Mouse (Mus musculus) cerebellum, adult 9-11 months (tissue): ENCODE data around the gene Lin37.

Experiments used
- DNase-seq: peaks from one replicate; pipeline ENCODE4 v3.0.0; 2022

Lin37 gene

DNA sequence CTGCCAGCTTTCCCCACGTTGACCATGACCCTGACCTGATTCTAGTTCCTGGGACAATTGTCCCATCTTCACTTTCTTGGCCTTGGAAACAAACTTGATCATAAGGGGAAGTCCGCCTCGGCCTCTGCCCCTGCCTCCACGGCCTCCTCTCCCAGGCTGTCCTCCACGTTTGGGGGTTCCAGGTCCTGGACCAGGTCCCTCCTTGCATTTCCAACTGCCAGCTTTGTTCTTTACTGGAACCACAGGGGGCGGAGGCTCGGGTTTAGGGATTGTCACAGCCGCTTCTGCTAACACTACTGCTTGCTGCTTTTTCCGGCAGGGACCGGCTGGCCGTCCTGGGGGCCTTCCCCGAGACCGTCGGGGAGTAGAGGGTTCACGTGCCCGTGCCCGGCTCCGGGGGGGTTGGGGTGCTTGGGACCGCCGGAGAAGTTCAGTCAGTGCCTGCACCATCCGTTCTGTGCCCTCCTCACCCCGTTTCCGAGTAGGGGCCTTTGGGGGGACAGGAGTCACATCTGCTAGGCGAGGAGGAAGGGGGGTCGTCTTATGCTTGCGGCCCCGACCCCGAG lies 26.9 kb upstream of the Lin37 start:
- peak; percentile 64 for DNase-seq

DNA sequence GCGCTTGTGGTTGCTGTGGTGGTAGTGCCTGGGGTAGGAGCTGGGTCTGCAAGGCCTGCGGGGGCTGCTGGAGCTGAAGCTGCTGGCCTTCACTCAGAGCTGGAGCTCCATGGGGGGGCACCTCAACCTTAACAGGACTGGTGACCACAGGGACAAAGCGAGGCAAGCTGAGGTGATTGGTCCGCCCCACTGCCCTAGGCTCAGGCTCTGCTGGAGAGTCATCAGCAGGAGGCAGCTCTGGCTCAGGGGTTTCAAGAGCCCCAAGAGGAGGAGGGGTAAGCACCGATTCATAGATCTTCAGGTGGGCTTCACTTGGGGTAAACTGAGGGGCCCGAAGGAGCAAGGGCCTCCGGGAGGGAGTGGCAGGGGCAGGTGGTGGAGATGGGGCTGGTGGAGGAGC lies 25.5 kb upstream of the Lin37 start:
- DNase-seq, result no peak

DNA sequence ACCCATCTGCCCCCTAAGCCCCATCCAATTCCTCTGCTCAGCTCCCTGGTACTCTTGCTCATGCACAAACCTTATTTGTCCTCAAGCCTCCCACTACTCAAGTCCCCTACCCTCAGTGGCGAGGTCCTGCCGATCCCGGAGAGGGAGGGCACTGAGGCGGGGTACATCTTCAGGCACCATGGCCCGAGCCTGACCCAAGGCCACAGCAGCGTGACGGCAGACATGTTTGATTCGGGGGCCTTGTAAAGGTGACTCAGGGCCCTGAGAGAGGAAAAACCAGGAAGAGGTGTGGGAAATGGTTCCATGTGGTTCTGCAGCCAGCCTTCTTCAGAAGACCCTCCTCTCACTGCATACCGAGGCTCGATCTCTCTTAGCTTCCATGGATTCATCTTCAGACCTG lies 24.7 kb upstream of the Lin37 start:
- no peak for DNase-seq

DNA sequence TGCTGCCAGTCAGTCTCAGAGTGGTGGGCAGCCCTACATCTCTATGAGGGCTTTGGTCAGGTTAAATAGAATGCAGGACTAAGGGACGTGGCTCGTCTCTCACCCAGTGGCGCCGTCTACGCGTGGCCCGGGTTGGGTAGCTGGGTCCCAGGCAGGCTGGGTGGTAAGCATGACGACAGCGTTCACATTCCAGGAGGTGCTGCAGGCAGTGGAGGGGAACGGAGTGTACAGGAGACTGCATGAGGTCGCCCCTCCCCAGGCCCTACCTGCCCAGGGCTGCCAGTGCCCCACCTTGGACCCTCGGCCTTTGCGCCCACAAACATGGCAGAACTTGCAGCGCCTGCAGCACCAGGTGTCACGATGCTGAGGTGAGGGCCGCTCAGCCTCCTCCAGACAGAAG lies 21.9 kb upstream of the Lin37 start:
- peak; percentile 37 for DNase-seq

- DNase-seq, result no peak
Measured at GRCm38 (mm10) chr7:30579950-30580349, 20.3 kb upstream of the Lin37 start.

- DNase-seq, result peak; percentile 88
Measured at GRCm38 (mm10) chr7:30572969-30573368, 13.3 kb upstream of the Lin37 start.

- no peak for DNase-seq
Measured at GRCm38 (mm10) chr7:30572389-30572788, 12.8 kb upstream of the Lin37 start.

GRCm38 (mm10) chr7:30567555-30567954 lies 7.9 kb upstream of the Lin37 start:
- DNase-seq, result no peak

- peak; percentile 44 for DNase-seq
Measured at GRCm38 (mm10) chr7:30566033-30566432, 6.4 kb upstream of the Lin37 start.

GRCm38 (mm10) chr7:30564970-30565571 lies 5.4 kb upstream of the Lin37 start, which contains the start of gene Igflr1:
Gene Igflr1 (plus strand): TSS chr7:30565427.
- DNase-seq, result peak; percentile 56

DNA sequence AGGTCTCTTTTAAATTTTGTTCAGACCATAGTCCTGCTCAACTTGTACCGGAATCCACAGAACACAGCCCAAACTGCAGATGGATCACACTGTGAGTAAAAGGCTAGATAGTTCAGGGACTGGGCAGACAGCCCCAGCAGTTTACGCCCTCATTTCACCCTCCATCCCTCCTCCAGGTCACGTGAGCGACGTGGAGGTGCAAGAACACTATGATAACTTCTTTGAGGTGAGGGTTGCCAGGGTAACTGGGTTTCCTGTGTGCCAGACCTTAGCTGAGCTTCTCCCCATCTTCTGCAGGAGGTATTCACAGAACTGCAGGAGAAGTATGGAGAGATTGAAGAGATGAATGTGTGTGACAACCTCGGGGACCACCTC lies 4.3 kb upstream of the Lin37 start:
- DNase-seq, result peak; percentile 72

DNA sequence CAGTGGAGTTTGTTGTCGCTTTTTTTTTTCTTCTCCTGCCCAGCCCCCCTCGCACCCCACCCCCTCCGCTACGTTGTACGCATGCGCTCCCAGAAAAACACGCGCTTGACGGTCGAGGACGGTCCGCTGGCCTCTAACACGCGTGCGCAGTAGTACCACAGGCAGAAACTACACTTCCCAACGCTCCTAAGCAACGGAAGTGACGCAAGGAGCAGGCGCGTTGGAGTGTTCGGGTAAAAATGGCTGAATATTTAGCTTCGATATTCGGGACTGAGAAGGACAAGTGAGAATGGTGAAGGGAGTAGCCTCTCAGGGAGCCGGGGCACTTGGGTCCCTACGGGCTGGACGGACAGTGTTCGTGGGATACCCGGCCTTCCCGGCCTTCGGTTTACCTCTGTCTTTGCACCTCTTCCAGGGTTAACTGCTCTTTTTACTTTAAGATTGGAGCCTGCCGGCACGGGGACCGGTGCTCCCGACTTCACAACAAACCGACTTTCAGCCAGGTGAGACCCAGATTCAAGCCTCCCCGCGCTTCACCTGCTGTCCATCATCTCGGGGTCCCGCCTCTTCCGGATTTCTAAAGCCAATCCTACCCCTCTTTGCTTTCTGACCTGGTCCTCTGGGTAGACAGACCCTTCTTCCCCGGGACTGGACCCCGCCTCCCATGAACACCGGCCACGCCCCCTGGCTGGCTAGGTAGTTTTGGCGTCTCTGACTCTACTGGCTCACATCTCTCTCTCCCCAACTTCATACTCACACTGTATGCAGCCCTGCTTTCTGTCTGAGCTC lies 3.7 kb upstream of the Lin37 start, which contains the start of the genes U2af1l4, Gm49396 and Psenen:
Gene U2af1l4 (plus strand): TSS at position 185 of the 789 bp plus-strand sequence.
Gene Gm49396 (plus strand): TSS at position 228 of the 789 bp plus-strand sequence.
Gene Psenen (minus strand): TSS at position 511 of the 789 bp plus-strand sequence.
- DNase-seq, result peak; percentile 97

DNA sequence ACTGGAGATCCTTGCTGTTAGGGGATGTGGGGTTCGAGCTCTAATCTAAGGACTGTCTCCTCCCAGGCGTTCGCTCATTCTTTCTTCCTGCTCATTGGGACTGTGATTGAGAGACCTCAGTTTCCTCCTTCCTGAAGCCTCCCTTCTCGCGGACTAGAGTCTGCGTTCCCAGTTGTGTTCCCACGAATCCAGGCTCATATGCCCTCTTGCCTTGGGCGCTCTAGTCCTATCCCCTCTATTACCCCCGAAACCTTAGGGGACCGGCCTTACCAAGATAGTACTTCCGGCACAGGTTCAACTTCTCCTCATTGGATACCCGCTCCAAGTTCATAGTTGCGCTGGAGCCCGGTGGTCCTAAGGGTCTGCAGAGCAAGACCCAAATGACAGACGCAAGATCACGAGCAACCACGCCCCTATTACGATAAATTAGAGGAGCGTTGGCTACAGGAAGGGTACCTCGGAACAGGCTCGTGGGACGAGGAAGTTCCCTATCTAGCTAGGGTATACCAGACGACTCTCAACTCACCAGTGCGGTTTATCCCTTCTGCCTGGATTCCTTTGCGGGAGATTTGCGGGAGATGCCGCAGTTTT lies 3.0 kb upstream of the Lin37 start:
- no peak for DNase-seq

GRCm38 (mm10) chr7:30560296-30560695 lies 658 bp upstream of the Lin37 start:
- peak; percentile 62 for DNase-seq

DNA sequence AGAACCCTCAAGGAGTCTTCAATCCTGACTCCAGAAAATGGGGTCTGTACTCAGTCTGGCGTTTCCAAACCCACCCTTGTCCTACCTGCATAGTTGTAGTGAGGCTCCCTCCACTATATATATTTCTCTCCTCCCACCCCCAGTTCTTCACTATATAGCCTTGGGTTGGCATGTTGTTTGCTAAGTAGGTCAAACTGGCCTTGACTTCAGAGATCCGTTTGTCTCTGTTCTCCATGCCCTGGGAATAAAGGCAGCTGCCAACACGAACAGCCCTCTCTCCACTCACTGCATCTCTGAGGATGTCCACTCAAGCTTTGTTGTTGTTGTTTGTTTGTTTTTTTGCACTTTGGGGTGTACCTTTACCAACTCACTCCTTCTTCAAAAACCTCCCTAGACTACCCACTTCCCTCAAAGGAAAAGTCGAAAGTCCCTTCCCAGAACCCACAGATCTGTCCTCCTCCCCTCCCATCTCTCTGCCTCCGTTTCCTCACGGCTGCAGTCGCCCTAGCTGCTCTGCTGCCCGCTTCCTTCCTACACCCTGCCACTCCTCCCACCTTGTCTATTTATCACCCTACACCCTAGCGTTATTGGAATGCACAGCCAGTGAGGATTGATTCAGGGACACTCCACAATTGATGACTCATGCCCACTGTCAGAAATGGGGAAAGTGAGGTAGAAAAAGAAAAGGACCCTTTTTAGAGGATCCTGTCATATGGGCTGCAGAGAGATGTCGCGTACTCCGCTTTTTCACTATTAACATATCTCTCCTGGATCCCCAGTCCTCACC lies 789 bp downstream of the Lin37 start:
- DNase-seq, result peak; percentile 57

GRCm38 (mm10) chr7:30557901-30558514 lies 1.6 kb downstream of the Lin37 start:
- peak; percentile 56 for DNase-seq

- DNase-seq, result peak; percentile 62
Measured at GRCm38 (mm10) chr7:30556894-30557536, 2.6 kb downstream of the Lin37 start.

GRCm38 (mm10) chr7:30553810-30554584 lies 5.6 kb downstream of the Lin37 start:
- DNase-seq, result peak; percentile 70

DNA sequence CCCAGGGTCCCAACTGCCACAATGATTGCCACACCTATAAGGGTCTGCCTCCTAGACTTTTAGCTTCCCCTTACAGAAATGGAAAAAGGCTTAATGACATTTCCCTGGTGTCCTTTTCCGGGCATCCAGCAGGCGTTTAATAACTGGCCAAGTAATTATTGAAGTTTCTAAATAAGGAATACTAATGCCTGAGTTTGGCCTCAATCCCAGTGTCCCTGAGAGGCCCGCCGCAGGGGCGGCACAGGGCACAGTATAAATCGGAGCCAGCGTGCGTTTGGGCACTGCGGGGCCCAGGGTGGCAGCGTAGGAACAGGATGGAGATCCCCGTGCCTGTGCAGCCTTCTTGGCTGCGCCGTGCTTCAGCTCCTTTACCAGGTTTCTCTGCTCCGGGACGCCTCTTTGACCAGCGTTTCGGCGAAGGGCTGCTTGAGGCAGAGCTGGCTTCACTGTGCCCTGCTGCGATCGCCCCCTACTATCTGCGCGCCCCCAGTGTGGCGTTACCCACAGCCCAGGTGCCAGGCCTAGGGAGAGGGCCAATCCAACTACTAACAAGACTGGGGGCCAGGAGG lies 6.5 kb downstream of the Lin37 start:
- DNase-seq, result peak; percentile 81
